Mouse (Mus musculus): Measurements from ENCODE around the gene Mief2. TPM values are rescaled to one million over a fixed set of nuclear protein-coding genes. Genes with fewer than 3 reads are reported as not detected.

The Mief2 gene
- polyA plus RNA-seq, 1 experiment = 28.4 TPM

DNA sequence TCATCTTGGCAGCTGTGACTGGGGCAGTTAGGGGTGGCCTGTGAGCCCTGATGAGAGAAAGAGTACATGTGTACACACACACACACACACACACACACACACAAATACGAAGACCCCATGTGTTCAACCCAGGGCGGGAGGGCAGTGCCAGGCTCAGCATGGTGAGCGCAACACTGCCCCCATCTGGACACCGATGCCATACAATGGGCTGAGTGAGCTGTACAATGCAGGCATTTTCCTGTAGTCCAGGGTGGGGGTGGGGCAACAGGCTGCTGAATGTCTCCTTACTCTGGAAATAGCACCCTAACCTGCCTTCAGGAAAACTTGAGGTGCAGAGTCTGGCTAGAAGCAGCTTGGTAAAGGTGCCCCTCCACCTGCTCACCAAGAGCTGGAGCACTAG lies 25.1 kb upstream of the Mief2 start:
- TF ChIP-seq POLR2A (IDR thresholded peaks at IDR 0.05; ENCODE audit: borderline replicate concordance, insufficient read depth, low read length) (no peak), CTCF (IDR thresholded peaks at IDR 0.05; ENCODE audit: borderline replicate concordance, insufficient read depth, low read depth, low read length) (peak; percentile 75)
- Histone ChIP-seq H3K27me3 (ENCODE audit: control insufficient read depth, insufficient read depth, low read length) (no peaks in the 10 kb centered on the region), H3K4me1 (ENCODE audit: control insufficient read depth, insufficient read depth, low read length) (peaks cover 32% of the 10 kb centered on the region), H3K4me3 (replicated peaks; ENCODE audit: insufficient read depth, low read depth, low read length) (no peak overlapping the region), H3K27ac (ENCODE audit: insufficient read depth, low read length) (peak overlapping the region; percentile 68; the same call in 1 of the 2 replicates)
- WGBS = 11% methylated on average over 4 of the region's 4 CpGs
- peak; percentile 60 to 63 for DNase-seq

DNA sequence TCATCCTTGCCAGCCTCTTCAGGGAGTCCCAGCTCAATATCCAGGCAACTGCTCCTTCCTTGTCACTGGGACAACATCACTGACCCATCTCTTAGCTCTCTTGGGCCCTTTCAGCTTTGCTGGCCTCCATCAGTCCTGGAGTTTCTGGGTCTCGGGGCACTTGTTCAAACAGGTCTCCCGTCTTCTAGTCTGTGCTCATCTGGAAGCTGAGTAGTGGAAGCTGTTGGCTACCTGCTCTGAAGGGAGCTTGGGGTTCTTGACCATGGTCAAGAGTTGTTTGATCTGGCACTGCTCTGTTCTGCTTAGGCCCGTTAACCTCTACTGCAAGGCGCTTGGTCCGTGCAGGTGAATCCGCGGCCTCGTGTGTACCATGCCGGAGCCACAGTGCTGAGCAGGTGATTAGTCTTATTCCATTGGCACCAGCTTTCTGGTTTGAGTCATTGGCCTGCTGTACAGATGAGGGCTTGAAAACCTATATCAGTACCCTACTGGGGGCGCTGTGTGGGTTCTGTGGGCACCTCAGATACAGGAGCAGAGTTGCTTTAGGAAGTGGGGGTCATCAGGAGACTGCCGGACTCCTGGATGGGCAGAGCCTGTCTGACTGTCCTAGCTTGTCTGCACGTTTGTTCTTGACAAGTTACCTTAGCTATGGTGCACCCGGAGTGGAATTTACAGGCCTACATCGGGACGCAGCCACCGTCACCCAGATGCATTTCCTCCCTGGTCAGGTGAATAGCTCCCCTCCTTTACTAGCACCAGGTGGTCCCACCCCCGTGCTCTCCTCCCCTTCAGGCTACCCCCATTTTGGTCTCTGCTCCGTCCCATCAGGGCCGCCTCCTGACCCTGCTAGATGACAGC lies 23.9 kb upstream of the Mief2 start:
- Histone ChIP-seq H3K4me1 (ENCODE audit: control insufficient read depth, insufficient read depth, low read length) (peaks cover 32% of the 10 kb centered on the region), H3K27ac (ENCODE audit: insufficient read depth, low read length) (no peak overlapping the region), H3K27me3 (ENCODE audit: control insufficient read depth, insufficient read depth, low read length) (no peaks in the 10 kb centered on the region), H3K4me3 (replicated peaks; ENCODE audit: insufficient read depth, low read depth, low read length) (no peak overlapping the region)
- 87% methylated on average over 19 of the region's 19 CpGs for WGBS
- no peak for TF ChIP-seq POLR2A (IDR thresholded peaks at IDR 0.05; ENCODE audit: borderline replicate concordance, insufficient read depth, low read length)
- no peak for TF ChIP-seq CTCF (IDR thresholded peaks at IDR 0.05; ENCODE audit: borderline replicate concordance, insufficient read depth, low read depth, low read length)
- peak; percentile 33 to 52 for DNase-seq

DNA sequence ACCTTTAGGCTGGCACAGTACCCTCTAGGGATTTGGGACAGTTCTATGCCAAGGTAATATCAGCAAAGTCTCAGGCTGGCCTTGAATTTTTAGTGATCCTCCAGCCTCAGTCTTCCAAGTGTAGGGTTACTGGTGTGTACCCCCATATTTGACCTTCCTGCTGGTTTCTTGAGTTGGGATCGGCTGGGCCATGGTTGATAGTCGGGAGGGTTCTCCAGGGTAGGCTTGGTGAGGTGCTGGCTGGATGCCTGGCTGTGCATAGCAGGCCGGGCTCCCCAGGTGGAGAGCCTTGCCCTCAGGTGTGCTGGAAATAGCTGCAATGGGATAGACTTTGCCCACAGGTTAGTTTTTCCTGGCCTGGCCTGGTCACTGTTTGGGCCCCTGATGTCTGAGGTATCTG lies 22.9 kb upstream of the Mief2 start:
- no peak overlapping the region for H3K27ac ChIP-seq (ENCODE audit: insufficient read depth, low read length)
- H3K27me3 ChIP-seq (ENCODE audit: control insufficient read depth, insufficient read depth, low read length) = no peaks in the 10 kb centered on the region
- DNase-seq = peak in 1 of 2 experiments; percentile 6
- no peak overlapping the region for H3K4me3 ChIP-seq (replicated peaks; ENCODE audit: insufficient read depth, low read depth, low read length)
- 62% methylated on average over 3 of the region's 3 CpGs for WGBS
- H3K4me1 ChIP-seq (ENCODE audit: control insufficient read depth, insufficient read depth, low read length) = peaks cover 32% of the 10 kb centered on the region
- TF ChIP-seq CTCF (IDR thresholded peaks at IDR 0.05; ENCODE audit: borderline replicate concordance, insufficient read depth, low read depth, low read length) = no peak

DNA sequence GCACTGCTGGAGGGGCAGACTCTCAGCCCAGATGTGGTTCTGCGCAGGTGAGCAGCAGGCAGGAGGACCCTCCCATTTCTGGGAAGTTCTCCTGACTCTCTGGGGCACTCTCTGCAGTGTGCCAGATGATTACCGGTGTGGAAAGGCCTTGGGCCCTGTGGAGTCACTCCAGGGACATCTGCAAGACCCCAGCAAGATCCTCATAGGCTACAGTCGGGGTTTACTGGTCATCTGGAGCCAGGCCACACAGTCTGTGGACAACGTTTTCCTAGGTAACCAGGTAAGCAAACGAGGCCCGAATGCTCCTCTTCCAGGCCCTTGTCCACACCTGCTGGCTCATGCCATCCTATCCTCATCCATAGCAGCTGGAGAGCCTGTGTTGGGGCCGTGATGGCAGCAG lies 22.1 kb upstream of the Mief2 start:
- TF ChIP-seq CTCF (IDR thresholded peaks at IDR 0.05; ENCODE audit: borderline replicate concordance, insufficient read depth, low read depth, low read length) (no peak), POLR2A (IDR thresholded peaks at IDR 0.05; ENCODE audit: borderline replicate concordance, insufficient read depth, low read length) (no peak)
- DNase-seq = peak in 1 of 2 experiments; percentile 9
- H3K4me3 ChIP-seq (replicated peaks; ENCODE audit: insufficient read depth, low read depth, low read length) = no peak overlapping the region
- no peak overlapping the region for H3K27ac ChIP-seq (ENCODE audit: insufficient read depth, low read length)
- WGBS = 62% methylated on average over 7 of the region's 7 CpGs
- H3K27me3 ChIP-seq (ENCODE audit: control insufficient read depth, insufficient read depth, low read length) = no peaks in the 10 kb centered on the region
- H3K4me1 ChIP-seq (ENCODE audit: control insufficient read depth, insufficient read depth, low read length) = peaks cover 29% of the 10 kb centered on the region

DNA sequence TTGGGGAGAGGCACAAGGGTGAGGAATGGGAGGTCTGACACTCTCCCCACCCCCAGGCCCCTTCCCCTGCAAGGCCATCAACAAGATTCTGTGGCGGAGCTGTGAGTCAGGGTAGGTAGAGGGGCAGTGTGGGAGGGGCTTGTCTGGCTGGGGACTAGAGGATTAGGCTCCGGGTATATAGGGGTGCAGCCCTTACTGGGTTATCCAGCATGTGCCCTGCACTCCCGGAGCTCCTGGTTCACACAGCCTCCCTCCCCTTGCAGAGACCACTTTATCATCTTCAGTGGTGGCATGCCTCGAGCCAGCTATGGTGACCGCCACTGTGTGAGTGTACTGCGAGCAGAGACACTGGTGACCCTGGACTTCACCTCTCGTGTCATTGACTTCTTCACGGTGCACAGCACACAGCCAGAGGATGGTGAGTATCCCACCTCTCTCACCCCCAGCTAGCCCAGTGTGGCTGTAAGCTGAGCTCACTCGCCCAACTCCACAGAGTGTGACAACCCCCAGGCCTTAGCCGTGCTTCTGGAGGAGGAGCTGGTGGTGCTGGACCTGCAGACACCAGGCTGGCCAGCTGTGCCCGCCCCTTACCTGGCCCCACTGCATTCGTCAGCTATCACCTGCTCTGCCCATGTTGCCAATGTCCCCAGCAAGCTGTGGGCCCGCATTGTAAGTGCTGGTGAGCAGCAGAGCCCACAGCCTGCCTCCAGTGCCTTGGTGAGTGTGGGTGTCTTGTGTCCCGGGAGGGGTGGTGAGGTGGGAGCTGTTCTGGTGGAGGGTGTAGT lies 21.3 kb upstream of the Mief2 start:
- TF ChIP-seq POLR2A (IDR thresholded peaks at IDR 0.05; ENCODE audit: borderline replicate concordance, insufficient read depth, low read length) = no peak
- TF ChIP-seq CTCF (IDR thresholded peaks at IDR 0.05; ENCODE audit: borderline replicate concordance, insufficient read depth, low read depth, low read length) = no peak
- peak; percentile 3 to 15 for DNase-seq
- peaks cover 25% of the 10 kb centered on the region for H3K4me1 ChIP-seq (ENCODE audit: control insufficient read depth, insufficient read depth, low read length)
- 82% methylated on average over 14 of the region's 14 CpGs for WGBS
- no peak overlapping the region for H3K27ac ChIP-seq (ENCODE audit: insufficient read depth, low read length)
- no peak overlapping the region for H3K4me3 ChIP-seq (replicated peaks; ENCODE audit: insufficient read depth, low read depth, low read length)
- no peaks in the 10 kb centered on the region for H3K27me3 ChIP-seq (ENCODE audit: control insufficient read depth, insufficient read depth, low read length)

DNA sequence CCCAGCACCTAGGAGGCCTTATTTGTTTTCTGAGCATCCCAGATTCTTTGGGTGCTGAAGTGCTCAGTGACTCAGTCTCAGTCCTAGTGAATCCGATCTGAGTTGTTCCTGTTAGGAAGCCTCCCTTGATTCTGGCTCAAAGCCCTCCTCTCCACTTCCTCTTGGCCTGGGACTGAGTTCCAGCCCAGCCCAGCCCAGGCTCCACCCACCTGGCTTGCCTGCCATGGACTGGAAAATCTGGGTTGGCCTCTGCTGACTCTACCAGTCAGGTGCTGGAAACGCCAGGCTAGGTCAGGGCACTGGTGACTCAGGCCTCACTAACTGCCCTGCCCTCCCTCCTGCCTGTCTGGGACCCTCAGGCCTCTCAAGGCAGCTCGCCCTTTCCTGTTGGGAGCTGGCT lies 20.5 kb upstream of the Mief2 start:
- H3K4me3 ChIP-seq (replicated peaks; ENCODE audit: insufficient read depth, low read depth, low read length) = no peak overlapping the region
- H3K27me3 ChIP-seq (ENCODE audit: control insufficient read depth, insufficient read depth, low read length) = no peaks in the 10 kb centered on the region
- peak; percentile 40 to 61 for DNase-seq
- H3K27ac ChIP-seq (ENCODE audit: insufficient read depth, low read length) = peak overlapping the region; percentile 34; the same call in 1 of the 2 replicates
- 28% methylated on average over 3 of the region's 3 CpGs for WGBS
- peaks cover 19% of the 10 kb centered on the region for H3K4me1 ChIP-seq (ENCODE audit: control insufficient read depth, insufficient read depth, low read length)
- TF ChIP-seq POLR2A (IDR thresholded peaks at IDR 0.05; ENCODE audit: borderline replicate concordance, insufficient read depth, low read length) (no peak), CTCF (IDR thresholded peaks at IDR 0.05; ENCODE audit: borderline replicate concordance, insufficient read depth, low read depth, low read length) (no peak)

DNA sequence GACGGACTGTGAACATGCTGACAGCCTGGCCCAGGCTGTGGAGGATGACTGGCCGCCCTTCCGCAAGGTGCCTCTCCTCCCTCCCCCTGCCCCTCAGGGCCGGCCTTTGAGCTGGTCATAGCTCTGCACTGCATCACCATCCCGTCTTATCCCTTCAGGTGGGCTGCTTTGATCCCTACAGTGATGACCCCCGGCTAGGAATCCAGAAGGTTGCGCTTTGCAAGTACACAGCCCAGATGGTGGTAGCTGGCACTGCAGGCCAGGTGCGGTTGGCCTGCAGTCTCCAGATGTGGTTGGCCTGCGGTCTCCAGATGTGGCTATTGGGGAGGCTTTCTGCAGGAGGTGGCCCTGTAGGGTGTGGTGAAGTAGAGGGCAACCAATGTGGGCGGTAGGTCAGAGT lies 19.6 kb upstream of the Mief2 start:
- WGBS = 81% methylated on average over 10 of the region's 10 CpGs
- no peak for DNase-seq
- Histone ChIP-seq H3K4me3 (replicated peaks; ENCODE audit: insufficient read depth, low read depth, low read length) (no peak overlapping the region), H3K27me3 (ENCODE audit: control insufficient read depth, insufficient read depth, low read length) (no peaks in the 10 kb centered on the region), H3K4me1 (ENCODE audit: control insufficient read depth, insufficient read depth, low read length) (peaks cover 9% of the 10 kb centered on the region), H3K27ac (ENCODE audit: insufficient read depth, low read length) (no peak overlapping the region)
- TF ChIP-seq CTCF (IDR thresholded peaks at IDR 0.05; ENCODE audit: borderline replicate concordance, insufficient read depth, low read depth, low read length) = no peak
- no peak for TF ChIP-seq POLR2A (IDR thresholded peaks at IDR 0.05; ENCODE audit: borderline replicate concordance, insufficient read depth, low read length)

All from cerebellum, adult 2 months (tissue).